Mouse (Mus musculus): Measurements from ENCODE around the gene Ugt1a7c.

DNA sequence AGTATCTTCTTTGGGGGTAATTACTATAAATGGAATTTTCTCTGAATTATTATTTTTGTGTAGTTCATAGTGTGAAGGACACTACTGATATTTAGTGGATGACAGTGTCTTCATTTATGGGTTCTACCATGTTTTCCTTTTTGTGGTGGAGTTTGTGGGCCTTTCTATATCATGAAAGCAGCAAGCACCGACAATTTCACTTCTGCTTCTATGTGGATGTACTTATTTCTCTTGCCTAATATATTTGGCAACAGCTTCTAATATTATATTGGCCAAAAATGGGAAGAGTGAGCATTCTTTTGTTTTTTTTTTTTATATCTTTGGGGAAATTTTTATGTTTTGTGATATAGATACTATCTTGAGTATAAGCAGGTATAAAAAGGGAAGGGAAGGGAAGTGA, 13.2 kb upstream of the Ugt1a7c start:
- no peak for TF ChIP-seq CTCF (IDR thresholded peaks at IDR 0.05; ENCODE audit: insufficient read depth, low read length)
- TF ChIP-seq POLR2A (IDR thresholded peaks at IDR 0.05; ENCODE audit: borderline replicate concordance, extremely low read depth, low read depth, low read length) = no peak
